Mouse (Mus musculus) ES-Bruce4 (cell line): ENCODE measurements around the gene Arid1b.

Experiments
- CTCF ChIP-seq: IDR thresholded peaks from one replicate; pipeline ENCODE4 v1.8.1; 2011; ENCODE audit warnings: low read depth, low read length
- POLR2A ChIP-seq: IDR thresholded peaks from one replicate; pipeline ENCODE4 v1.8.1; 2011; ENCODE audit warnings: low read length; ENCODE audit not compliant: insufficient read depth

- TF ChIP-seq CTCF = no peak
- TF ChIP-seq POLR2A = no peak
These were observed 243.6 kb downstream of the Arid1b start for GRCm38 (mm10) chr17:5237765-5238164.
